Mouse (Mus musculus) ZHBTc4 (cell line): ENCODE measurements at regions not wholly inside any gene's neighbourhood (a gene's known extent, or its start where the extent isn't known, plus 50 kb on each side); places are given as distances from the start of the nearest gene placed in this dataset.
A peak's percentile ranks its signal among the peaks of the same experiment; 100 is the strongest.
"Not testable (repeated sequence)": the region's sequence is repeated elsewhere in the genome, so short reads cannot be mapped to it uniquely, and the experiment has no call there.

ENCODE experiments used
- DNase-seq: peaks from one replicate; pipeline ENCODE4 v3.0.0-alpha.2; 2011; ENCODE audit warnings: low read depth, low spot score

DNA sequence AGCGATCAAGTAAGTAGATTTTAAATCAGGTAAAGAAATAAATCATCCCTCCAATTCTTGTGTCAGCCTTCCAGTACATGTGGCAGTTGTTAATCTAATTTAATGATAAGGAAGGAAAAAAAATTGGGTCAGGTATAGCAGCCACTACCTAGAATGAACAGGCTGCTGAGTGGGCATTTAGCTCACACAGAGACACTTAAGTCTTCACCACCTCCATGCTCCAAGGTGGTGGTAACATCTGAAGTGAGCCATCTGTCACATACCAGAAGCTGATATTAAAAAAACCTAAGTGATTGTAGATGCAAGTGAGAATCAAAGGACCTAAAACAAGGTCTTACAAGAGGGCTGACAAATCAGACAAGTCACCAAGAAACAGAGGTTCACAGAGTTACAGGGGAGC is 549.6 kb upstream of the Chordc1 start:
- no peak for DNase-seq

DNA sequence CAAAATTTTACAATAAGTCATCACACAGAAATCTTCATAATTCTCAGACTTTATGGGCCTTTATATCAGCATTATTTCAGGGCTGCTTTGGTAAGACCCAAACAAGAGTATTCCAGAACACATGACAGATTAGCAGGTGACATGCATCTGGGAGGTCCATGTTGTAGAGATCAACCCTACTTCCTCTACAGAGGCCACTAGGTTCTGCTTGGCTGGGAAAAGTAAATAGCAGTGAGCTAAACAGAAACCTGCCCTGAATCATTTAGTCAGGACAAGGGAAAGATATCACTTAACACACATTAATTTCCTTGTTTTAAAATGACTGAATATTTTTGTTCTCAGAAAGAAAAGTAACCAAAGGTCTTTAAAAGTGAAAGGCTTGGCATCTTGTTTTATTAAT is 546.7 kb upstream of the Chordc1 start:
- no peak for DNase-seq

DNA sequence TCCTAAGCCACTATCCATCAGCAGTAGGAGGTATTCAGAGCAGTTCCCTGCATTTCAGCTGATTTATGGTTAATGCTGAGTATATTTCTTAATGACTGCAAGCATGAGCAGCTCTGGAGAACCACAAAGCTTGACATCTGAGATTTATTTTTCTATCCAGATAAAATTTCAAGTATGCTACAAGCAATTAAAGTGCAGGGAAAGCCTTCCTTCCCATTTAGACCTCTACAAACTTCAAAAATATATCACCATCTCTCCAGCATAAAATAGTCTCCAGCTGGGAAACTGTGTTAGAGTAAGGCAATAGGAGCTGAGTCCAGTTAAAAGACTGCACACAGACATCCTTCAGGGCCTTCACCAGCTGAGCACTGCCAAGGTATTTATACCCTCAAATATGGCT is 546.2 kb upstream of the Chordc1 start:
- no peak for DNase-seq

DNA sequence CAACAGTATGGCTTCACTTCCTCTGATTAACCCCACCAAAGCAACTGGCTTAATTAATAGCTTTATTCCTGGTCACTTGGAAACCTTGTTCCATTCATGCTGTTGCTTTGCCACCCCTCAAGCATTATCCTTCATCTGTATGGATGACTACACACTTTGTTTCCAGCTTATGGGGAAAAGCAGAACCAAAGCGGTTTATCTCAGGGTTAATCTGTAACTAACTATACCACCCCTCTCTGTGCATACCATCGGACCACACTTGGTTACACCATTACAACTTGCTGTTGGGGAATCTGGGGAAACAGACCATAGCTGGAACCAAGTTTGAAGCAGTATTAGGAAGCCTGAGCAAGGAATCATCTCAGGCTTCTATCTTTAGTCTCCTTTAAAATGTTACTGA is 500.1 kb upstream of the Chordc1 start:
- DNase-seq, result not testable (repeated sequence)

DNA sequence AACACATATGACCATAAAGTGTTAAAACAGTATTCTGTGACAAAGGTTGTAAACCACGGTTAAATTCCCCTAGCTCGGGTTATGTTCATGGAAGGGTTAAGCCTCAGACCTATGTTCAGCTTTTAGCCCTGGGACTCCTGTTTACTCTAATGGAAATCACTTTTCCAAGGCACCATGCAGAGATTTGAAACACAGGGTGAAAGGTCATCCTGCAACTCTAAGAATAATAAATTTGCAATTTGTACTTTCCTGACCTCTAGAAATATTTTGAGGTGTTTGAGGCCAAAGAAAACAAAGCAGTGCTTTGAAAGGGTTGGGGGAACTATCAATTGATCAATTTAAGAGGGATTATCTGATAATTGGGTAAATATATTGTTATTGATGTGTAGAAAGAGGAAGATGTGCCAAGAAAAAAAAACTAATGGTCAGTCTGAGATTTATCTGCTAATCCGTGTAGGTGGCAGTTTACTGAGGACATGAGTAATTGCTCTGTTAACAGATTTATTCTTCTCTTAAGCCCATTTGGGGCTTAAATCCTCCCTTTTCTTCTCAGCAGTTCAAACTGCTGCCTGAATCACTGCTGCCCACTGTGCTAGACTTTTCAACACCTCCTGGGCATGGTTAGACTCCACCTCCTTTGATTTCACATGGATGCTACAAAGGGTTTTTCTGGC is 475.1 kb upstream of the Chordc1 start:
- DNase-seq, result no peak

DNA sequence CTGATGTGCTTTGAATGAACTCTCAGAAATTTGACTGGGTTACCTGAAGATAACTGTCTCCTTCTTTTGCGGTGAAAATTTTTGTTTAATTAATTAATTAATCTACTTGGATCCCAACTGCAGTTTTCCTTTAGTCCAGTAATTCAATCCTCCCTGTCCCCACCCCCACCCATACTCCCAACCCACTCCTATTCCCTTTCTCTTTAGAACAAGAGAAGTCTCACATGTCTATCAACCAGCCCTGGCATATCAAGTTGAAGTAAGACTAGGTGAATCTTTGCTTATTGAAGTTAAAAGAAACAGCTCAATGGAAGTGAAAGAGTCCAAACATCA is 474.6 kb upstream of the Chordc1 start:
- DNase-seq, result no peak

DNA sequence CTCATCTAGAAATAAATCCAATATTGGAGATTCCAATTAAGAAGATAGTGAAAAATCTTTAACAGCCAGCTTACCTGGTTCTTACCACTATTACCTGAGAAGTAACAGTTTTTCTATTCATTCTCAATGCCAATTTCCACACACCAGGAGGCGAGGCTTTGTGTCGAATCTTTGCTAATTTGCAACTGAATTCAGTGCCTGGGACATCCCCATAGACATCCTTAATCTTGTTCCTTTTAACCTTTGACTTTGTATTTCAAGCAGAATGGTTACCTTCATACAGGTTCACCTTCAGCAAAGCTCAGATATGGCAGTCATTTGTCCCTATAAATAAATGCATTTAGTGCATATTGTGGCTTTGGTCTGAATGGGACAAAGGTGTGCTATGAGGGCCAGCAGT is 426.4 kb upstream of the Chordc1 start:
- peak; percentile 34 for DNase-seq

DNA sequence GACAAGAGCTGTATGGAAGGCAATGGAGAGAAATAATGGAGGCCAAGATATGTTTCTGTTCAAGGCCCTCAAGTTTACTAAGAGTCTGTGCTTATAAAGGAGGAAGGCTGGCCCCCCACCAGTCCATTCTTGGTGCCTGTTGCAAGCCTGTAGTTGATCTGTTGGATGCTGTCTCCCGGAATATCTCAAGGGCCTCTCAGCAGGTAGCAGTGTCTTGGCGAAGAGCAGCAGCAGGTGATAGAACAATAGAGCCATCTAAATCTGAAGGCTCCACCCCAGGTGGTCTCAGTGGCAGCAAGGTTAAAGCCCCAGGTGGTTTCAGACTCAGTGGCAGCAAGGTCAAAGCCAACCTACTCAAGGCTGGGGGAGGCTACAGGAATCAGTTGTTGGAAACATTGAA is 417.1 kb upstream of the Chordc1 start:
- DNase-seq, result peak; percentile 95
